Mouse (Mus musculus) forebrain, embryonic 11.5 days (tissue): ENCODE results near the gene Atf3. TPM values are rescaled to one million over a fixed set of nuclear protein-coding genes. Genes with fewer than 3 reads are reported as not detected.

Experiments
- ATAC-seq: fragments of 200-750 bp; cut with Nextera tagmentation; replicated peaks from 2 replicates; pipeline ENCODE4 v1.8.0; 2017; ENCODE audit warnings: moderate TSS enrichment; ENCODE audit not compliant: low FRiP score
- DNase-seq: peaks from one replicate; pipeline ENCODE4 v3.0.0-alpha.2; 2017; ENCODE audit warnings: low spot score
- H3K27ac ChIP-seq: fragments of 300-500 bp; sonication (generic); 2 replicates; pipeline ENCODE4 v1.5.1; 2014; ENCODE audit warnings: low read depth, low read length
- H3K27me3 ChIP-seq: fragments of 300-500 bp; sonication (generic); 2 replicates; pipeline ENCODE4 v1.6.1; 2014; ENCODE audit warnings: mild to moderate bottlenecking, low read length, mixed read lengths; ENCODE audit not compliant: control insufficient read depth, insufficient read depth
- H3K36me3 ChIP-seq: fragments of 300-500 bp; sonication (generic); 2 replicates; pipeline ENCODE4 v1.6.1; 2014; ENCODE audit warnings: mild to moderate bottlenecking, low read length, moderate library complexity, mixed read lengths; ENCODE audit not compliant: control insufficient read depth, insufficient read depth
- H3K4me1 ChIP-seq: fragments of 300-500 bp; sonication (generic); replicated peaks from 2 replicates; pipeline ENCODE4 v1.6.1; 2014; ENCODE audit warnings: low read length, mixed read lengths; ENCODE audit not compliant: control insufficient read depth, insufficient read depth
- H3K4me2 ChIP-seq: fragments of 300-500 bp; sonication (generic); 2 replicates; pipeline ENCODE4 v1.6.1; 2014; ENCODE audit warnings: low read depth, mild to moderate bottlenecking, low read length, moderate library complexity, mixed read lengths; ENCODE audit not compliant: severe bottlenecking
- H3K4me3 ChIP-seq: fragments of 300-500 bp; sonication (generic); 2 replicates; pipeline ENCODE4 v1.5.1; 2014; ENCODE audit warnings: low read depth, low read length
- H3K9ac ChIP-seq: fragments of 300-500 bp; sonication (generic); 2 replicates; pipeline ENCODE4 v1.6.1; 2014; ENCODE audit warnings: low read length
- H3K9me3 ChIP-seq: fragments of 300-500 bp; sonication (generic); 2 replicates; pipeline ENCODE4 v1.6.1; 2016; ENCODE audit warnings: low read length, mixed read lengths; ENCODE audit not compliant: control insufficient read depth
- WGBS: fragments of 180-500 bp; shearing (Covaris S2); extraction: QIAGEN DNeasy Blood & Tissue Kit; methylation state at CpG from one replicate; pipeline ENCODE4 v1.1.7; 2014; 5-methylcytosine and 5-hydroxymethylcytosine counted together
- polyA plus RNA-seq: library from polyadenylated mRNA; unstranded; fragments of >200 nt; fragmentation: Nextera tagmentation; extraction: Ambion mirVana; gene quantifications from 2 replicates; pipeline ENCODE4 v1.2.1, GENCODE M21; 2014

Gene Atf3
- polyA plus RNA-seq: 2.0 and 2.4 TPM in 2 replicates

DNA sequence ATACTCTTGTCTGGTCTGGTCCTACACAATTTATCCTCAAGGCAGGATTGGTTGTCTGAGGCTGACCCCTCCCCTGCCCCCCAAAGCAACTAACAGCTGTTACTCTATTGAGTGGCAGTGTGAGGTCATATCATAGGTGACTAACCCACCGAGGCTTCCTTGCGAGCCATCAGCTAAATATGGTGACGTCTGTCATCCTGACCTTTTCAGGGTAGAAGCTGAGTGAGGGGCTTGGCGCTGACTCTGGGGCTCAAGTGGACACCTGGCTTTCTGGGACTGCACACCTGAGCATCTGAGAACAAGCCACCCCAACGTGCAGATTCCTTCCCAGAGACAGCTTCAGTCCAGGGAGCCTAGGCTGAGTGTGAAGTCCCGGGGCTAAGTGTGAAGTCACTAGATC is at the start of gene Atf3:
Gene Atf3, minus strand, starts transcription at position 101 of the 400 bp plus-strand sequence.
- WGBS: 75% methylated on average over 6 of the region's 6 CpGs

DNA sequence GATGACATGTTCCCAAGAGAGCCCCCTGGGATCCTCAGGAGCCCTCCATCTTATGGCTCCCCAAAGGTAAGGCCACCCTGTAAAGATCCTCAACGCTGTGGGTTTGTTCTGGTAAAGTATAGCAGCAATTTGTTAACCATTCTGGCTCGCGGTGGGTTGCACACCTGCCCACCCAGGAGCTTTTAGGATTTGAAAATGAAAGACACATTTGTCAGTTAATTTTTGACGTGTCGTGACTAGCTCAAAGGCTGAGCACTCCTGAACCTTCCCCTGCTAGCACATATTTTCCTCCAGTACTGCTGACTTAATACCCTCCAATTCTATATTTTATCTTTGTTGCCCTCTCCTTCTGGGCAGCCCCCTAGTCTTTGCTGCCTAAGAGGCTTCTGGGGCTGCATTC is 49.3 kb upstream of the Atf3 start:
- Histone ChIP-seq H3K27ac (no peak overlapping the region), H3K4me1 (no peaks in the 10 kb centered on the region), H3K4me3 (no peak overlapping the region), H3K9ac (no peak overlapping the region), H3K36me3 (no peaks in the 10 kb centered on the region), H3K9me3 (no peaks in the 10 kb centered on the region), H3K27me3 (no peaks in the 10 kb centered on the region), H3K4me2 (no peak overlapping the region)
- DNase-seq (no peak), ATAC-seq (no peak)
- 90% methylated on average over 5 of the region's 5 CpGs for WGBS

More for the DNA sequence above, at the start of gene Atf3:
- no peaks in the 10 kb centered on the region for H3K9me3 ChIP-seq
- DNase-seq: no peak
- no peaks in the 10 kb centered on the region for H3K27me3 ChIP-seq
- no peaks in the 10 kb centered on the region for H3K36me3 ChIP-seq
- no peak within 1 kb of the TSS for H3K4me2 ChIP-seq
- H3K9ac ChIP-seq: no peak within 1 kb of the TSS
- no peak for ATAC-seq
- no peak within 1 kb of the TSS for H3K27ac ChIP-seq
- H3K4me1 ChIP-seq: 0 out of 2 replicates have a peak, but pooled peaks cover 4% of the 10 kb centered on the region
- no peak within 1 kb of the TSS for H3K4me3 ChIP-seq

- no peak overlapping the region for H3K9ac ChIP-seq
- 88% methylated on average over 5 of the region's 5 CpGs for WGBS
- no peak overlapping the region for H3K4me2 ChIP-seq
- no peaks in the 10 kb centered on the region for H3K4me1 ChIP-seq
- no peaks in the 10 kb centered on the region for H3K36me3 ChIP-seq
- no peak overlapping the region for H3K27ac ChIP-seq
- ATAC-seq (no peak), DNase-seq (no peak)
- no peak overlapping the region for H3K4me3 ChIP-seq
- no peaks in the 10 kb centered on the region for H3K27me3 ChIP-seq
- H3K9me3 ChIP-seq: no peaks in the 10 kb centered on the region
Measured at GRCm38 (mm10) chr1:191263471-191263870, 45.6 kb upstream of the Atf3 start.

DNA sequence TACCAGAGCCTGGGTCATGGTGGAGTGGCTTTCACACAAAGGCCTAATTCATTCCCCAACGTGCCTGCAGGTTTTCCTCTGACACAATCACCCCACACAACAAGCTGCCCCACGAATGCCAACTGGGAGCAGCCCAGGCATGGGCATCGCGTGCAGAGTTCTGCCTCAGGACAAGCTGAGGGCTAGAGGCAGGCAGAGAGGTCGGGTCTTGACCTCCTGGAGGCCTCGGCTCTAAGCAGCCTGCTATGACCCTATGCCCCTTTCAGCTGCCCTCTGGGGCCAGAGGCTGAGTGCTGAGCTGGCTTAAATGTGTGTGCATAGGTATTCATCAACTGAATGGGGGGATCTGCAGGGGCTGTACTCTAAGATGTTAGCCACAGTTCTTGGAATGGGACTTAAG is 44.0 kb upstream of the Atf3 start:
- no peak overlapping the region for H3K4me2 ChIP-seq
- H3K4me1 ChIP-seq: no peaks in the 10 kb centered on the region
- no peak overlapping the region for H3K9ac ChIP-seq
- H3K4me3 ChIP-seq: no peak overlapping the region
- WGBS: 16% methylated on average over 6 of the region's 6 CpGs
- no peaks in the 10 kb centered on the region for H3K9me3 ChIP-seq
- H3K36me3 ChIP-seq: no peaks in the 10 kb centered on the region
- H3K27ac ChIP-seq: no peak overlapping the region
- no peaks in the 10 kb centered on the region for H3K27me3 ChIP-seq
- DNase-seq: no peak
- no peak for ATAC-seq

GRCm38 (mm10) chr1:191259661-191260060 is 41.8 kb upstream of the Atf3 start:
- H3K4me1 ChIP-seq: no peaks in the 10 kb centered on the region
- H3K9ac ChIP-seq: no peak overlapping the region
- 81% methylated on average over 5 of the region's 5 CpGs for WGBS
- H3K4me2 ChIP-seq: no peak overlapping the region
- H3K27ac ChIP-seq: no peak overlapping the region
- H3K9me3 ChIP-seq: no peaks in the 10 kb centered on the region
- H3K27me3 ChIP-seq: no peaks in the 10 kb centered on the region
- DNase-seq (no peak), ATAC-seq (no peak)
- H3K4me3 ChIP-seq: no peak overlapping the region
- H3K36me3 ChIP-seq: no peaks in the 10 kb centered on the region

- DNase-seq (no peak), ATAC-seq (no peak)
- Histone ChIP-seq H3K27me3 (no peaks in the 10 kb centered on the region), H3K36me3 (no peaks in the 10 kb centered on the region), H3K4me3 (no peak overlapping the region), H3K4me2 (no peak overlapping the region), H3K9ac (no peak overlapping the region), H3K4me1 (no peaks in the 10 kb centered on the region), H3K27ac (no peak overlapping the region), H3K9me3 (no peaks in the 10 kb centered on the region)
- WGBS: 40% methylated on average over 7 of the region's 7 CpGs
Measured at GRCm38 (mm10) chr1:191259121-191259520, 41.3 kb upstream of the Atf3 start.

DNA sequence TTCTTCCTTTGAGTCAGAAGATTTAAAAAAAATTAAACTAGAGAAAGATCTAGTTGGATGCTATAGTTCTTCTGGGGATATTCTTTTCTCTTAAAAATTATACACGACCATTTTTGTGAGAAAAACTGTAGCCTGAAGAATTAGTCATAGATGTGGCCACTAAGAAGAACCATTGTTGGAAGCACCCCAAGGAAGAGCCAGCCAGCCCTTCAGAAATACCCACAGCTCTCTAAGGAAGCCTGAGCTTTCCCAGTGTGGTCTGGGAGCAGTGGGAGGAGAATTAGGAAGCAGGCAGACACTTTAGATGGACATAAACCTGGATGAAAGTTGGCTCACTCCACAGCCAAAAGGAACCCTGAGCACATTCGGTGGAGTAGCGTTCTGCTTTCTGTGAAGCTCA is 40.7 kb upstream of the Atf3 start:
- Histone ChIP-seq H3K9me3 (no peaks in the 10 kb centered on the region), H3K36me3 (no peaks in the 10 kb centered on the region), H3K27me3 (no peaks in the 10 kb centered on the region), H3K4me2 (no peak overlapping the region), H3K9ac (no peak overlapping the region), H3K4me1 (no peaks in the 10 kb centered on the region), H3K27ac (no peak overlapping the region), H3K4me3 (no peak overlapping the region)
- DNase-seq (no peak), ATAC-seq (no peak)
- whole genome bisulfite sequencing: 74% methylated on average over 3 of the region's 3 CpGs

DNA sequence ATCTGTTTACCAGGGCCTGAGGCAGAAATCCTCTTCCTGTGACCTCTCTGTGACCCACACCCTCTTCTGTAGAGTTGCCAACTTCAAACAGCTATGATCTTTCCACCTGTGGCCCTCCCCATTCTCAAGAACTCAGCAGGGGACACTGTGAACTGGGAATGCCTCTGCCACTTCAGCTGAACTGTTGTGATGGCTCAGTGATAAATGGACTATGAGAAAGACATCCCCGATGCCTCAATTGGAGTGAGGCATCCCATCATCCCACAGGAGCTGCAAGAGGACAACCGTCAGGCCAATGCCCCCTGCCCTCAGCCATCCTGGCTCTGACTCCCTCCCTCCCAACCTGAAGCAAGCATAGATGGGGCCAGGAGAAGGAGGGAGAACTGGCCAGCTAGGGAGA is 40.1 kb upstream of the Atf3 start:
- Histone ChIP-seq H3K9me3 (no peaks in the 10 kb centered on the region), H3K4me3 (no peak overlapping the region), H3K4me2 (no peak overlapping the region), H3K27ac (no peak overlapping the region), H3K27me3 (no peaks in the 10 kb centered on the region), H3K4me1 (no peaks in the 10 kb centered on the region), H3K36me3 (no peaks in the 10 kb centered on the region), H3K9ac (no peak overlapping the region)
- whole genome bisulfite sequencing: 61% methylated on average over 2 of the region's 2 CpGs
- ATAC-seq (no peak), DNase-seq (no peak)

DNA sequence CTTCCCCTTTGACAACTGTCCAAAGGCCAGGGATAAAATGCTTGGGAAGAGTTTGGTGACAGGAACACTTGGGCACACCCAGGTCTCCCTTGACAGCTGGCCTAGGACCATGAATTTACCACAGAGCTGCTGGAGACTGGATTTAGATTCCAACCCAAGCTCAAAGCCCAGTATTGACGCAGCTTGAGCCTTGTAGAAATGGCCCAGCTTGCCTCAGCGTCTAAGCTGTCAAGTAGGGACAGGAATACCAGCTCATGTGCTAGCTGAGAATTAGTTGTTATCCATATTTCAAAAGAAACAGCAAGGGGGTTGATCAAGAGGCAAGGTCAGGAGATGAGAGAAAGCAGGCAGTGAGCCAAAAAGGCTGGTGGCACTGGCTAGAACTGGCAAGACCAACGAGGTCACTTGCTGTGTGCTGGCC is 39.5 kb upstream of the Atf3 start:
- ATAC-seq (no peak), DNase-seq (no peak)
- H3K4me1 ChIP-seq: no peaks in the 10 kb centered on the region
- WGBS: 79% methylated on average over 3 of the region's 3 CpGs
- no peak overlapping the region for H3K4me3 ChIP-seq
- H3K27ac ChIP-seq: no peak overlapping the region
- no peak overlapping the region for H3K9ac ChIP-seq
- no peaks in the 10 kb centered on the region for H3K9me3 ChIP-seq
- no peaks in the 10 kb centered on the region for H3K27me3 ChIP-seq
- H3K4me2 ChIP-seq: no peak overlapping the region
- H3K36me3 ChIP-seq: no peaks in the 10 kb centered on the region
